Mouse (Mus musculus): ENCODE results near the gene Smg1.

The Smg1 gene

DNA sequence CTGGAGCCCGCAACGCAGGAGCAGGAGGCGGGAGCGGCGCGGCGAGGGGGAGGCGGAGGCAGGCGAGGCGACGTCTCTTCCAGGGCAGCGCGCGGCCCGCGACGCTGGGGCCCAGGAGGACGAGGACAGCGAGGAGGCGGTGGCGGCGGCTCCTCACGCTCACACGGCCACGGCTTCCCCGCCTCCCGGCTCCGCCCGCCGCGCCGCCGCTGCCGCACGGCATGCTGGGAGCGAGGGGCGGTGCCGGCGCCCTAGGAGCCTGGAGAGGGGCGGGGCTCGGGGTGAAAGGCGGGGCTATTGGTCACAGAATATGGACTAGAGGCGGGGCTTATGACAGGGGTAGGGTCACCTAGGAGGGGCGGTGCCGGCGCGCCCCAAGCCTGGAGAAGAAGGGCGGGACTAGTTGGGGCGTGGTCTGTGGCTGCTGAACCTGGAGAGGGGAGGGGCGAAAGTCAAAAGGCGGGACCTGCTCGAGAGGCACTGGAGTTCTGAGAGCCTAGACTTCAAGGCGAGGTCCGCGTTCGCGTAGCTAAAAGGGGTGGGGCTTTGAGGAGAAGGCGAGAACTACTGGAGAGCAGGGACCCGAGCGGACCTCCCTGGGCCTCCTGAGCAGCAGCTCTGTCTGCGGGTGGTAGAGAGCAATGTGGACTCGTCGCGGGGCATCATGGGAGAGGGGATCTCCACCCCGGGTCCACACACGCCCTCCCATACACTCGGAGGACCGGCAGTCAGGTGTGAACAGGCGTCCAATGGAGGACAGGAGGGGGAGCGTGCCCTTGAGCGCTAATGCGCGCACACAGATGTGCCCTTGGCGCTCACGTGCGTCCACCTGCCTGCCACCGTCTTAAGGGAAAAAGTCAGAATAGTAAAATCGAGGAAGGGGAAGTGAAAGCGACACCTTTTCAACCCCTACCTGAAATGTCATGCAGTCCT, at the start of gene Smg1:
Gene Smg1 (minus strand): TSS at position 218 of the 933 bp plus-strand sequence.
- in situ Hi-C loops (cut with MboI, MseI): loop anchor here in 1 of 2 experiments (10.0 kb wide), 1 partner anchor 1919 kb away; no protein-coding TSS in a partner anchor

DNA sequence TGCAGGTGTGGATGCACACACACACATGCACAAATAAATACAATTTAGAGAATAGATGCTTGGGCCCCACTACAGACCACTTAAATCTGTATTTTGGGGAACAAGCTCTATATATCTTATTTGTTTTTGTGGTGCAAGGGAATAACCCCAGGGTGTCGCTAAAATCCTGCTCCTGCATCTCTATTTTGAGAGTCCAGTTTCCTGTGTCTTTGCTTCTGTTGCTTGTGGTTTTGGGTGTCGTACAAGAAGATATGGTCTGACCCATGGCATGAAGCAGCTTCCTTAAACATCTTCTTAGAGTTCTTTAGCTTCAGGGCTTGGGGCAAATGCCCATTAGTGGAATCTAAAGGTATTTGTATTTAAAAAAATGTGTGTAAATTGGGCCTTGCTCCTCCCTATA, 39.7 kb upstream of the Smg1 start:
- in situ Hi-C loops (cut with MboI, MseI): loop anchor here in 1 of 2 experiments (5.0 kb wide), 1 partner anchor 36 kb away; no protein-coding TSS in a partner anchor

DNA sequence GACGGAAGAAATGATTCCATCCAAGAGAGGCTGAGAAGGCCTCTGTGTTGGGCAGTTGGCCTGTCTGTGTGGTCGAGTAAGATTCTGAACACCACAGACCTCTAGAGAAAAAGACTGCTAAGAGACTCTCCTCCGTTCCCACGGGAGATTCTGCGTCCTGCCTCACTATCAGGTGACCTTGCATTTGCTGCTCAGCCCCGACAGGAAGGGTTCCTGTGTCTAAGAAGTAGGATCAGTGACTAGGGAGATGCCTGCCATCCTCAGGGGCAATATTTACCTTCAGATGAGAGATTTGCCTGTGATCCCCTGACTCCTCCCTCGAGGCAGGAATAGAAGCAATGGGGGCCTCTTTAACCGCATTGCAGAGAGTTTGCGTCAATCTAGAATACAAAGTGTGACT, 39.1 kb upstream of the Smg1 start:
- in situ Hi-C loops (cut with MboI, MseI): loop anchor here in 1 of 2 experiments (5.0 kb wide), 1 partner anchor 35 kb away; no protein-coding TSS in a partner anchor

DNA sequence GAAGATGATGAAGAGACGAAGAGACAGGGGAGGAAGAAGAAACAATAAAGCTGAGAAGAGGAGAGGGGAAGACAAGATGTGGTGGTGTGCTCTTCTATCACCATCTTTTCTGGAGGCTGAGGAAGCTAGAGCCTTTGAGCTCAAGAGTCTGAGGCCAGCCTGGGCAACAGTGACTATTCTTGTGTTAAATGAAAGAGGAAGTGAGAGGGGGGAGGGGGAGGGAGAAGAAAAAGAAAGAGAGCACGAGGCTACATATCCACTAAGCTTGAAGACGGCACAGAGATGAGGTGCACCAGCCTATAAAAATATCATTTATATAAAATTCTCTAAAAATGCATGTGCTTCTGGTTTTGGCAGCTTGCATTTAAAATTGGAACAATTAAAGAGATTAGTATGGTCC, 36.1 kb upstream of the Smg1 start:
- in situ Hi-C loops (cut with MboI, MseI): loop anchor here in 1 of 2 experiments (5.0 kb wide), 1 partner anchor 162 kb away; the partner anchor contains the start of gene Rps15a

DNA sequence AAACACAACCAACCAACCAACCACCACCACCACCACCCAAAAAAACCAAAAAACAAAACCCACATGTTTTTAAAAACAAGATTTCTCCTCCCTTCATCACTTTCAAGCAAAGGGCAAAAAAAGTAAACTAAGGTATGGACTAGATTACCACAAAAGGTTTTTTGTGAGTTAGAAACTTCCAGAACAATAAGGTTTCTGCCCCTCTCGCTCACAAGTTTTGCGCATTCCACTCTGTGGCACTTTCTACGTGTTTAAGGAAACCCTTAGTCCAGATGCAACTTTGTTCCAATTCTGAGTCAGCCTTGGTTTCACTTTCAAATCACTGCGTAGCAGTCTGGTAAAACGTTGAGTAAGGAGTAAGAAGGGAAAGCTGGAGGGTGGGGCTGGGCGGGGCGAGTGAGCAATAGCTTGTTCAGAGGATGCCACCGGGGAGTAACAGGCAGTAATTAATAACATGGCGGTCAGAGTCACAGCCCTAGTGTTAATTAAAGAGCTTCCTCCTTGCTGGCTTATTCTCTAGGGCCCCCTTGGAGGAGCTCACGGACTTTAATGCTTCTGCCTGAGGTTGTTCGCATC, 34.0 kb upstream of the Smg1 start:
- in situ Hi-C loops (cut with MboI, MseI): loop anchor here in 1 of 2 experiments (5.0 kb wide), 1 partner anchor 160 kb away; the partner anchor contains the start of gene Rps15a

DNA sequence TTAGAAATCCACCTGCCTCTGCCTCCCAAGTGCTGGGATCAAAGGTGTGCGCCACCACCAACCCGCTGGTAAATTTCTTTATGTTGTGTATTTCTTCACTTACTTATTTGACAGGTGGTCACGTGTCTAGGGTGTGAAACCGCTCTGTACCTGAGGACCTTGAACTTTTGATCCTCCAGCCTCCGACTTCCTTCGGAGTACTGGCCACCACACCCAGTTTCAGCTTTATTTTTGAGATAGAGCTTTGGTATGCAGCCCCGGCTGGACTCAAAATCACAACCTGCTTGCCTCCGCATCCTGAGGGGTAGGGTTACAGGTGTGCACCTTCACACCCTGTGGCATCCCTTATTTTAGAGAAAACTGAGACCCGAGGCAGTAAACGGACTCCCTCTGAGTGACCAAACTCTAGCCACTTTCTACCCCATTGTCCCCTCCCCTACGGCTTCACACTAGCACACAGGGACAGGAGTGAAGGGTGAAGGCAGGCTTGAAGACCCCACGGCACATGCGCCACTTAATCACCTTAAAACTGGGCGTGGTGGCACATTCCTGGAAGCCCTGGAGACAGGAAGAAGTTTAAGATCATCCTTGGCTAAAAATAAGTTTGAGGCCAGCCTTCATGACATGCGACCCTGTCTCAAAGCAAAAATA, 33.3 kb upstream of the Smg1 start:
- in situ Hi-C loops (cut with MboI, MseI): loop anchor here in 1 of 2 experiments (5.0 kb wide), 1 partner anchor 160 kb away; the partner anchor contains the start of gene Rps15a

DNA sequence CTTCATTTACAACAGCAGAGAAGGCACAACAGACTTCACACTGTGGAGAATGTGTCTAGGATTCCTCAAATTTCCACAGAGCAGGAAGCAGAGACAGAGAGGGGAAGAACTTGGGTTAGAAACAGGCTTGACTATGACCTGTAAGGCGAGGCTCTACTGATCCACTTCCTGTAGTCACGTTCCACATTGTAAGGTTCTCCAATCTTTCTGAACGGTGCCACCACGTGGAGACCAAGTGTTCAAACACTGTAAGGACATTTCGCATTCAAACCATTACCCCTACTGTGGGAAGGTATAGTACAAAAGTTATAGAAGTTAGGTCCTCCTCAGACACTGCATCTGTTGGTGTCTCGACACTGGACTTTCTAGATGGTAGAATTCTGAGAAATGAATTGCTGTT, 31.8 kb upstream of the Smg1 start:
- in situ Hi-C loops (cut with MboI, MseI): loop anchor here in 1 of 2 experiments (5.0 kb wide), 1 partner anchor 158 kb away; the partner anchor contains the start of gene Rps15a

DNA sequence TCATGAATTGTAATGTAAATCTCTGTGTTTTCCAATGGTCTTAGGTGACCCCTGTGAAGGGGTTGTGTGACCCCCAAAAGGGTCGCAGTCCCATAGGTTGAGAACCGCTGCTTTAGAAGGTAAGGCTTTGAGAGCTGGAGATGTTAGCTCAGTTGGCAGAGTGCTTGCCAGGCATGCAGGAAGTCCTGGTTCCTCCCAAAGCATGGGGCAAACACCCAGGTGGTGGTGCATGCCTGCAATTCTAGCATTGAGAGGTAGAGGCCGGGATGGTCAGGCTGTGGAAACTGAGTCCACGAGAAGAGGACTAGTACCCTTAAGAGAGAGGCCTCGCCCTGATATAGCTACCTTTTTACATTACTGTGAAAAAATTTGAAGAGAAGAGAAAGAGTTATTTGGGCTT, 31.4 kb upstream of the Smg1 start:
- in situ Hi-C loops (cut with MboI, MseI): loop anchor here in 1 of 2 experiments (5.0 kb wide), 1 partner anchor 158 kb away; the partner anchor contains the start of gene Rps15a

DNA sequence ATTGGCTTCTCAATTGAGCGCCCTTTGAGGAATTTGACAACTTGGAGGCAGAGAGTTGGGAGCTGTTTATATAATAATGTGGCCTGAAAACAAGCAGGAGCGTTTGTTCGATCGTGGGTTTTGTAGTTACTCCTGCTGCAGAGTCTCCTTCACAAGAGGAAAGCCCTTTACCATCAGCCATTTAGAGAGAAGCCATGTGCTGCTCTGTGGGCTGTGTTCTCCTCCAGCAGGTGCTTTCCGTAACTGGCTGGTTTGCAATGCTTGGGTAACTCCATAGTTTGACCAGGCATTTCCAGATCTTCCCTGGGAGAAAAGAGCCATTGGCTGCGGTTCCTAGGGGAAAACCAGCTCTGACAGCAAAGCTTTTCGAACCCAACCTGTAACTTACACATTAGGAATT, 30.7 kb upstream of the Smg1 start:
- in situ Hi-C loops (cut with MboI, MseI): no loop called here

DNA sequence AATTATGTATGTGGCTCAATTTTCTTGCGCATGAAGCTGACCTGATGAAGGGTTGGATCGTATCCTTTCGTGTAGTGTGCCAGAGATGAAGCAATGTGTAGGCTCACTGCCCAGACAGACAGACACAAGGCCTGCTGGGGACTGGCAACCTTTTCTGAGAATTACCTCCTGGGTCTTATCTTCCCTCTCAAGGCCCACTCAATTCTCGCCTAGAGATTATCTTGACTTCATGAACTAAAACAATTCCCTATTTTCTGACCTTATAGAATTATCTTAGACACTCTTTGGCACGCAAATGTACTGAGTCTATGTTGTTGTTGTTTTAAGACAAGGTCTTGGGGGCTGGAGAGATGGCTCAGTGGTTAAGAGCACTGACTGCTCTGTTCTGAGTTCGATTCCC, 22.6 kb upstream of the Smg1 start:
- in situ Hi-C loops (cut with MboI, MseI): no loop called here

DNA sequence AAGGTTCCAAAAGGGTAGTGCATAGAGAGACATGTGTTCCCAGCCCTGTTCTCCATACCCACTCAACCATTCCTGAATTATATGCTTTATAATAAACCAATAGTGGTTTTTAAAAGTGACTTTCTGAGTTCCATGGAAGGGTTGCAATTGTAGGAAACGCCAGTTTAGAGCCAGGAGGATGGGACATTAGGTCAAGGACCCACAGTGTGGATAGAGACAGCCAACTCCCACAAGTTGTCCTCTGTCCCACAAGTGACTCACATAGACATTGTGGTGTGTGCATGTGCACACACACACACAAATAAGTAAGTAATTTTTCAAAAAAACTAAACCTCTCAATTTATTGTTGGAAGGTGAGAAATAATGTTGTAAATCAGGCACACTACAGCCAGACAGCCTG, 20.1 kb upstream of the Smg1 start:
- in situ Hi-C loops (cut with MboI, MseI): no loop called here

DNA sequence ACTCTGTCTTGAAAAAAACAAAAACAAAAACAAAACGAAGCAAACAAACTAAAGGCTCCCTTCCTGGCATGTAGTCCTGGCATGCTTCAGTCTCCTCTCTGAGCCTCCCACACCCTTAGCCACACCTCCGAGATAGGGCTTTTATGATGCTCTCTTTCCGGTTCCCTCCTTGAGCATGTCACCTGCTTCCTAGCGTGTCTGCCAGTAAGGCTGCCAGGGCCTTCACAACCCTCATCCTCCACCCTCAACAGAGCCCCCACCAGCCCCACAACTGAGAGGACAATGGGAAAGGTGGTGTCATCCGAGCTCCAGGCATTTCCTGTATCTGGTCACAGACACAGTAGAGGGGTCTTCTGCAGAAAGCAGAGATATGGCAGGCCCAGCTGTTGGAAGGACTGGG, 18.9 kb upstream of the Smg1 start:
- in situ Hi-C loops (cut with MboI, MseI): no loop called here

DNA sequence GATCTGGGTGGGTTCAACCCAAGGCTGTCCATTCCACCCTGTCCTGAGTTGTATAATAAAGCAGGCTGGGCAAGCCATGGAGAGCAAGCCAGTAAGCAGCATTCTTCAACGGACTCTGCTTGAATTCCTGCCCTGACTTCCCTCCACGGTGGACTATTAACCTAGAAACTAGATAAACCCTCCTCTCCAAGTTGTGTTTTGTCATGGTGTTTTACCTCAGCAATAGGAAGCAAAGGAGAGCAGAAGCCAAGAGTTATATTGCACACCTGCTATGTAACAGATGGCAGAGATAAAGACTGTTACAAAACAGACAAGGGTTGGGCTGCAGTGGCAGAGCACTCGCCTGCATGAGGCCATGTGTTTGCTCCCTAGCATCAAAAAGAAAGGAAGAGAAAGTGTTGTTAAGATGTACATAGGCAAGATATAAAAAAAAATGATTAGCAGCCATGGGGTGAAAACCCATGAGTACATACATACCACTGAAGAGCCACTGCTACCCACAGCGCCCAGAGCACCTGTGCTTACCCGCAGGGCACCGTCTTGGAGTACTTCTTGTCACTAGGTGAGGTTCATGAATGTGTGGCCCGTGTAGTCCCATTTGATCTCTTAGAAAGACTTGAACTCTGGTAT, 16.3 kb upstream of the Smg1 start:
- in situ Hi-C loops (cut with MboI, MseI): no loop called here

DNA sequence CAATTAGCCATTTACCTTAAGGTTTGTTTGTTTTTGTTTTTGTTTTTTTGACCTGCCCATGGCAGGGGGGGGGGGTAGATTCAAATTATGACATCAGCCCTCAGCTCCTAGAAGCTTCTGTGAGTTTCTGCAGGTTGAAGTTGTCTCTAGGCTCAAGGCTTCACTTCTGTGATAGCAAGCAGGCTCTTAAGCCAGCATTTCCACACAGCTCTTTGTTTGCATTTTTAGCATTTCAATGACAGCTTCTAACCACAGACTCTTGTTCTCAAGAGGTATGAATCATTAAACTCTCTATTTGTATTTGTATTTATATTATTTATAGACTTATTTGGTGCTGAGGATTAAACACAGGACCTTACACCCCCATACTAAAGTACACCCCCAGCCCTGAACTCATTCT, 15.0 kb upstream of the Smg1 start:
- in situ Hi-C loops (cut with MboI, MseI): no loop called here

DNA sequence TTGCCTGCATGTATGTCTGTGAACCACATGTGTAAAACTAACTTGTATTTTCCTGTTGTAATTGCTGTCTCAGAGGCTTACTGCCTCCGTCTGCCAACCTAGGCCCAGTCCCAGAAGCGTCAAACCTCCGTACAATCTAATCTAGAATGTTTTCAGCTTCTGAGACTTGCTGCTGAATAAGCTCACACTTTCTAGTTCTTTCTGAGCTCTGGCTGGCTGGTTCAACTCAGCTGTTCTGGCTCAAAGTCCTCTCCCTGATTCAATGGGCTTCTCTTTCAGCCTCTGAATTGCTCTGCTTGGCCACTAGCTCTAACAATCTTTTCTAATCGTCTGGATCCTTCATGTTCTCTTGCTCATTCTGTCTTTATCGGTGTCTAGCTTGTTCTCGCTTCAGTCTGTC, 13.3 kb upstream of the Smg1 start:
- in situ Hi-C loops (cut with MboI, MseI): no loop called here

DNA sequence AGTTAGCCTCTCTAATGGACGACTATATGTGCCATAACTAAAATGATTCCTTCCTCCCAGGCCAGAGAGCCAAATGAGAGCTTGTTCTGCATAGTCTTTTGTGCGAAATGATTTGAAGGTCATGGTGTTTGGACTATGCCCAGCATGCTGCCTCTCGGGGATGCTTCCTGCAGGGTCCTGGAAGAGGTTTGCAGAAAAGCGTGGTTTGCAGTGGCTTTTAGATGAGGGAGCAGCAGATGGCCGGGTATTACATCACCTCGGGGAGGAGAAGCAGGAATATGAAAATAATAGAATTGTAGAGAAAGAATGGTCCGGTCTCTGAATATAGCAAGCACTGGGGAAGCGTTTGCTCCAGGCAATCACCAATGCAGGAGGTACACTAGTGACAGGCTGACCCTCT, 11.0 kb upstream of the Smg1 start:
- in situ Hi-C loops (cut with MboI, MseI): no loop called here

DNA sequence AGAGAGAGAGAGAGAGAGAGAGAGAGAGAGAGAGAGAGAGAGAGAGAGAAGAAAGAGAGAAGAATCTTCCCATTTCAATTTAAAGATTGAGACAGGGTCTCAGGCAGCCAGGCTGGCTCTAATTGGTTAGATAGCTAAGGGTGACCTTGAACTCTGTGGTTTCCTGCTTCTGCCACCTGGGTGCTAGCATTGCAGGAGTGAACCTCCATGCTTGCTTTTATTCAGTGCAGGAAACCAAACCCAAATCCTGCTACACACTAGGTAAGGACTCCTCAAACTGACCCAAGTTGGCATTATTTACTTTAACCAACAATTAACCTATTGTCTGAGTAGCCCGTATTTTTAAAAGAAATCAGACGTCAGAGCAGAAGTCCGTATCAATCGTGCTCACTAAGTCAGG, 10.5 kb upstream of the Smg1 start:
- in situ Hi-C loops (cut with MboI, MseI): no loop called here

DNA sequence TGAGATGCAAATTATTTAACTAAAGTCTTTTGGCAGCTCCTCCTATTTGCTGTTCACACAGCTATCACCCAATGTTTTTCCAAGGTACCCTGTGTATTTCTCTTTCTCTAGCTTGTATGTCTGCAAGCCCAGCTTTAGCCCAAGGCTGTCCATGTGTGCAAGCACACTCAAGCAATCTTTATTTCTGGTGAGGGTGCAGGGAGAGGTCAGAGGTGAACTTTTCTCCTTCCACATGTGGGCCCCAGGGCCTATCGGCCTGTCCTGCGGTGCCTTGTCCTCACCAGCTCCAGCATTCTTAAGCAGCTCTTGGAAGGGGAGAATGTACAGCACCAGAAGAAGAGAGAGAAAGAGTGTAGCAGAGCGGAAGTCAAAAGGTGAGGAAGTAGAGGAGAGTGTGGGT, 9.5 kb upstream of the Smg1 start:
- in situ Hi-C loops (cut with MboI, MseI): no loop called here

DNA sequence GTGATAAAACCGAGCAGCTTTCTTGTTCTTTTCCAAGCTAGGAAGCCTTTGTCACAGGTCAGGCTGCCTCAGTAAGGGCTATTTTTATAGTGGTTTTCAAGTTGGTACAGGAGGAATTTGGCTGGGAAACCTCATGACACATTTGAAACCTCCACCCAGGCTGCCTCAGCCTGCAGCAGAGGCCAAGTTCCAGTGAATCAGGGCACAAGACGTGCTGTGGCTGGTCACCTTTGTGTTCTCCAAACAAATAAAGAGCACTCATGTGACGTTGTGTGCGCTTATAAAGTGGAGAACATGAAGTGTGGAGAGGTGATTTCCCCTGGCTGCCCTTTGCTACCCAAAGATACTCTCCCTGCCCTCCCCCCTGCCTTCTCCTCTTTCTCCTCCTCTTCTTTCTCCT, 8.9 kb upstream of the Smg1 start:
- in situ Hi-C loops (cut with MboI, MseI): no loop called here

DNA sequence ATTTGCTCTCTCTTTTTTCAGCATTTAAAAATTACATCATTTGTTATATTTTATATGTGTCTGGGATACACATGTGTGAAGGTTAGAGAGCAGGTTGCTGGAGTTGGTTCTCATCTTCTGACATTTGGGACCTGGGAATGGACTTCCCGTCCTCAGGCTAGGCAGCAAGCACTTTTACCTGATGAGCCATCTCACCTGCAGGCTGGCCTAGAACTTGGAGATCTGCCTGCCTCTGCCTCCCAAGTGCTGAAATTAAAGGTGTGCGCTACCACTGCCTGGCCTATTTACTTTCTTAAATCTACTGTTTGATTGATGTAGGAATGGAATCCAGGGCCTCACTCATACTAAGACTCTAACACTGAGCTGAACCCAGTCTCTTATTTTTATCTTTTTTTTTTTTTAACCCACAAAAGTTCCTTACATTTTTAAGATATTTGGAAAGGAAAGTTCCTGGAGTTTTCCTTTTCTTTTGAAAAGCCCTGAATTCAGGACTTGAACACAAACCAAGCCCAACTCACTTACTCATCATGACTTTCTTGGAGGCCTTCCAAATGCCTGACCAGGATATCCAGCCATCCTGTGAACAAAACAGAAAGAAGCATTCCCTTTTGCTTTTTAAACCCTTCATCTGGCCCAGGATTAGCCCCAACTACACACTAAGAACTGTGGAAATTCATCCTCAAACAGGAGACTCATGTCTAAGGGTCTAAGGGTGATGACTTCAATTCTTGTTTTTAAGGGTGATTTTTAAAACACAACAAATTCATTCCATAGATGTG, 8.1 kb upstream of the Smg1 start:
- in situ Hi-C loops (cut with MboI, MseI): no loop called here

All from T-helper 17 cell (primary cell).